Mouse (Mus musculus) megakaryocyte-erythroid progenitor cell, adult 5-6 weeks (primary cell): ENCODE data around the gene Dkkl1. TPM values are rescaled to one million over a fixed set of nuclear protein-coding genes. Genes with fewer than 3 reads are reported as not detected.

Experiments
- total RNA-seq, 2 experiments: library from RNA; stranded (forward) in 1 of 2; stranded (reverse) in 1 of 2; fragments of 200-1000, 215-1000 nt in 1 of 2; fragments of >200 nt in 1 of 2; fragmentation: Nextera tagmentation in 1 of 2; gene quantifications; 2 replicates each; pipeline ENCODE4 v1.2.3; 2014 to 2017

Gene Dkkl1
- total RNA-seq, 2 experiments from 2014 or later, result 32.1 to 40.5 TPM

Other genes with a start within 250 kb of the Dkkl1 start
Only the 30 nearest of the 36 such genes appear.
- 37.2 and 42.7 TPM in 2 replicates for gene Bcl2l12, start 213.4 kb downstream of the Dkkl1 start, total RNA-seq (2014; fragmentation: Nextera tagmentation)
- gene Bcl2l12, start 213.4 kb downstream of the Dkkl1 start, total RNA-seq (2017), result 15.5 and 25.6 TPM in 2 replicates
- 33.0 and 46.3 TPM in 2 replicates for gene Scaf1, start 195.8 kb downstream of the Dkkl1 start, total RNA-seq (2014; fragmentation: Nextera tagmentation)
- gene Scaf1, start 195.8 kb downstream of the Dkkl1 start, total RNA-seq (2017), result 7.2 and 10.2 TPM in 2 replicates
- gene Rras, start 194.2 kb downstream of the Dkkl1 start, total RNA-seq (2014; fragmentation: Nextera tagmentation), result 1.4 and 1.7 TPM in 2 replicates
- 1.3 and 1.6 TPM in 2 replicates for gene Rras, start 194.2 kb downstream of the Dkkl1 start, total RNA-seq (2017)
- 26.6 and 28.7 TPM in 2 replicates for gene Prr12, start 159.3 kb downstream of the Dkkl1 start, total RNA-seq (2014; fragmentation: Nextera tagmentation)
- gene Prr12, start 159.3 kb downstream of the Dkkl1 start, total RNA-seq (2017), result 1.9 and 2.1 TPM in 2 replicates
- gene Nosip, start 149.7 kb downstream of the Dkkl1 start, total RNA-seq (2014; fragmentation: Nextera tagmentation), result 27.8 and 55.1 TPM in 2 replicates
- gene Nosip, start 149.7 kb downstream of the Dkkl1 start, total RNA-seq (2017), result 40.9 and 48.3 TPM in 2 replicates
- 4.3 and 4.7 TPM in 2 replicates for gene Prrg2, start 149.5 kb downstream of the Dkkl1 start, total RNA-seq (2014; fragmentation: Nextera tagmentation)
- 3.5 and 6.2 TPM in 2 replicates for gene Prrg2, start 149.5 kb downstream of the Dkkl1 start, total RNA-seq (2017)
- gene Rcn3, start 119.9 kb downstream of the Dkkl1 start, total RNA-seq (2014; fragmentation: Nextera tagmentation), result 7.6 and 15.6 TPM in 2 replicates
- gene Rcn3, start 119.9 kb downstream of the Dkkl1 start, total RNA-seq (2017), result 16.7 and 23.0 TPM in 2 replicates
- 0.82 TPM in 1 of 2 replicates, not detected in the other for gene Fcgrt, start 108.3 kb downstream of the Dkkl1 start, total RNA-seq (2014; fragmentation: Nextera tagmentation)
- 1.1 and 1.8 TPM in 2 replicates for gene Fcgrt, start 108.3 kb downstream of the Dkkl1 start, total RNA-seq (2017)
- gene Rps11, start 87.7 kb downstream of the Dkkl1 start, total RNA-seq (2014; fragmentation: Nextera tagmentation), result 3,773 and 4,118 TPM in 2 replicates
- 1,409 and 1,705 TPM in 2 replicates for gene Rps11, start 87.7 kb downstream of the Dkkl1 start, total RNA-seq (2017)
- 4,705 and 4,844 TPM in 2 replicates for gene Rpl13a, start 83.4 kb downstream of the Dkkl1 start, total RNA-seq (2014; fragmentation: Nextera tagmentation)
- gene Rpl13a, start 83.4 kb downstream of the Dkkl1 start, total RNA-seq (2017), result 4,178 and 4,889 TPM in 2 replicates
- not detected in 2 replicates for gene Gm45713, start 75.9 kb downstream of the Dkkl1 start, total RNA-seq (2014; fragmentation: Nextera tagmentation)
- gene Gm45713, start 75.9 kb downstream of the Dkkl1 start, total RNA-seq (2017), result 0.61 TPM in 1 of 2 replicates, not detected in the other
- 35.8 and 48.2 TPM in 2 replicates for gene Flt3l, start 75.7 kb downstream of the Dkkl1 start, total RNA-seq (2014; fragmentation: Nextera tagmentation)
- gene Flt3l, start 75.7 kb downstream of the Dkkl1 start, total RNA-seq (2017), result 8.5 and 23.5 TPM in 2 replicates
- 135 and 148 TPM in 2 replicates for gene Pih1d1, start 57.8 kb downstream of the Dkkl1 start, total RNA-seq (2014; fragmentation: Nextera tagmentation)
- gene Pih1d1, start 57.8 kb downstream of the Dkkl1 start, total RNA-seq (2017), result 39.0 and 61.3 TPM in 2 replicates
- gene Aldh16a1, start 57.6 kb downstream of the Dkkl1 start, total RNA-seq (2014; fragmentation: Nextera tagmentation), result 69.0 and 84.8 TPM in 2 replicates
- 19.1 and 22.1 TPM in 2 replicates for gene Aldh16a1, start 57.6 kb downstream of the Dkkl1 start, total RNA-seq (2017)
- not detected in 2 replicates for gene Slc17a7, start 48.2 kb downstream of the Dkkl1 start, total RNA-seq (2014; fragmentation: Nextera tagmentation)
- not detected in 2 replicates for gene Slc17a7, start 48.2 kb downstream of the Dkkl1 start, total RNA-seq (2017)
- not detected in 2 replicates for gene Gfy, start 32.6 kb downstream of the Dkkl1 start, total RNA-seq (2014; fragmentation: Nextera tagmentation)
- gene Gfy, start 32.6 kb downstream of the Dkkl1 start, total RNA-seq (2017), result 1.9 TPM in 1 of 2 replicates, not detected in the other
- not detected in 2 replicates for gene Pth2, start 31.2 kb downstream of the Dkkl1 start, total RNA-seq (2014; fragmentation: Nextera tagmentation)
- not detected in 2 replicates for gene Pth2, start 31.2 kb downstream of the Dkkl1 start, total RNA-seq (2017)
- gene Ccdc155, start 7.3 kb downstream of the Dkkl1 start, total RNA-seq (2014; fragmentation: Nextera tagmentation), result 0.89 and 2.0 TPM in 2 replicates
- 0.52 and 1.1 TPM in 2 replicates for gene Ccdc155, start 7.3 kb downstream of the Dkkl1 start, total RNA-seq (2017)
- gene Tead2, start 3.6 kb upstream of the Dkkl1 start, total RNA-seq (2014; fragmentation: Nextera tagmentation), result not detected in 2 replicates
- gene Tead2, start 3.6 kb upstream of the Dkkl1 start, total RNA-seq (2017), result not detected in 2 replicates
- gene Cd37, start 27.0 kb upstream of the Dkkl1 start, total RNA-seq (2014; fragmentation: Nextera tagmentation), result 83.5 and 91.4 TPM in 2 replicates
- 27.2 and 28.4 TPM in 2 replicates for gene Cd37, start 27.0 kb upstream of the Dkkl1 start, total RNA-seq (2017)
- gene Slc6a16, start 28.9 kb upstream of the Dkkl1 start, total RNA-seq (2014; fragmentation: Nextera tagmentation), result not detected in 2 replicates
- not detected in 2 replicates for gene Slc6a16, start 28.9 kb upstream of the Dkkl1 start, total RNA-seq (2017)
- not detected in 2 replicates for gene Slc6a21, start 65.4 kb upstream of the Dkkl1 start, total RNA-seq (2014; fragmentation: Nextera tagmentation)
- not detected in 2 replicates for gene Slc6a21, start 65.4 kb upstream of the Dkkl1 start, total RNA-seq (2017)
- gene Trpm4, start 121.6 kb upstream of the Dkkl1 start, total RNA-seq (2014; fragmentation: Nextera tagmentation), result 0.22 and 0.54 TPM in 2 replicates
- 0.11 TPM in 1 of 2 replicates, not detected in the other for gene Trpm4, start 121.6 kb upstream of the Dkkl1 start, total RNA-seq (2017)
- not detected in 2 replicates for gene Hrc, start 123.1 kb upstream of the Dkkl1 start, total RNA-seq (2014; fragmentation: Nextera tagmentation)
- not detected in 2 replicates for gene Hrc, start 123.1 kb upstream of the Dkkl1 start, total RNA-seq (2017)
- gene Ppfia3, start 154.9 kb upstream of the Dkkl1 start, total RNA-seq (2014; fragmentation: Nextera tagmentation), result 0.42 TPM in 1 of 2 replicates, not detected in the other
- gene Ppfia3, start 154.9 kb upstream of the Dkkl1 start, total RNA-seq (2017), result 0.80 TPM in 1 of 2 replicates, not detected in the other
- 2.4 and 2.6 TPM in 2 replicates for gene Lin7b, start 158.4 kb upstream of the Dkkl1 start, total RNA-seq (2014; fragmentation: Nextera tagmentation)
- gene Lin7b, start 158.4 kb upstream of the Dkkl1 start, total RNA-seq (2017), result not detected in 2 replicates
- gene Snrnp70, start 183.6 kb upstream of the Dkkl1 start, total RNA-seq (2014; fragmentation: Nextera tagmentation), result 350 and 415 TPM in 2 replicates
- 478 and 585 TPM in 2 replicates for gene Snrnp70, start 183.6 kb upstream of the Dkkl1 start, total RNA-seq (2017)
- gene Kcna7, start 193.5 kb upstream of the Dkkl1 start, total RNA-seq (2014; fragmentation: Nextera tagmentation), result not detected in 2 replicates
- gene Kcna7, start 193.5 kb upstream of the Dkkl1 start, total RNA-seq (2017), result not detected in 2 replicates
- not detected in 2 replicates for gene Ntf5, start 201.5 kb upstream of the Dkkl1 start, total RNA-seq (2014; fragmentation: Nextera tagmentation)
- gene Ntf5, start 201.5 kb upstream of the Dkkl1 start, total RNA-seq (2017), result not detected in 2 replicates
- gene Lhb, start 208.7 kb upstream of the Dkkl1 start, total RNA-seq (2014; fragmentation: Nextera tagmentation), result not detected in 2 replicates
- not detected in 2 replicates for gene Lhb, start 208.7 kb upstream of the Dkkl1 start, total RNA-seq (2017)